Mouse (Mus musculus) left cerebral cortex, adult 9 months (tissue): ENCODE measurements around the gene Anks1b.

Experiments used
- DNase-seq, 2 experiments: peaks; one replicate each; pipeline ENCODE4 v3.0.0; 2022; ENCODE audit warnings: low spot score in 2 of 2

Gene Anks1b

GRCm38 (mm10) chr10:90859665-90860523 lies 986.6 kb downstream of the Anks1b start:
- peak; percentile 63 to 90 for DNase-seq

GRCm38 (mm10) chr10:90863881-90864598 lies 990.7 kb downstream of the Anks1b start:
- no peak for DNase-seq

GRCm38 (mm10) chr10:90864599-90864889 lies 991.2 kb downstream of the Anks1b start:
- DNase-seq, result no peak

GRCm38 (mm10) chr10:90873204-90873603 lies 999.9 kb downstream of the Anks1b start:
- DNase-seq, result peak; percentile 37 to 68

GRCm38 (mm10) chr10:90874166-90874565 lies 1000.9 kb downstream of the Anks1b start:
- no peak for DNase-seq

- DNase-seq, result no peak
These were observed 1007.7 kb downstream of the Anks1b start for GRCm38 (mm10) chr10:90880854-90881560.

GRCm38 (mm10) chr10:90889566-90889965 lies 1016.3 kb downstream of the Anks1b start:
- DNase-seq, result no peak

GRCm38 (mm10) chr10:90892728-90893127 lies 1019.4 kb downstream of the Anks1b start:
- peak in 1 of 2 experiments; percentile 69 for DNase-seq

GRCm38 (mm10) chr10:90897894-90898293 lies 1024.6 kb downstream of the Anks1b start:
- DNase-seq, result no peak

- no peak for DNase-seq
These were observed 1030.9 kb downstream of the Anks1b start for GRCm38 (mm10) chr10:90904185-90904584.

- no peak for DNase-seq
These were observed 1034.1 kb downstream of the Anks1b start for GRCm38 (mm10) chr10:90907381-90907780.

GRCm38 (mm10) chr10:90923476-90923875 lies 1050.2 kb downstream of the Anks1b start:
- no peak for DNase-seq

- DNase-seq, result no peak
These were observed 1059.8 kb downstream of the Anks1b start for GRCm38 (mm10) chr10:90933088-90933487.

- no peak for DNase-seq
These were observed 1061.4 kb downstream of the Anks1b start for GRCm38 (mm10) chr10:90934678-90935077.

- no peak for DNase-seq
These were observed 1064.6 kb downstream of the Anks1b start for GRCm38 (mm10) chr10:90937721-90938460.

- no peak for DNase-seq
These were observed 1067.5 kb downstream of the Anks1b start for GRCm38 (mm10) chr10:90940521-90941520.

- DNase-seq, result no peak
These were observed 1068.8 kb downstream of the Anks1b start for GRCm38 (mm10) chr10:90942001-90942700.

- no peak for DNase-seq
These were observed 1073.7 kb downstream of the Anks1b start for GRCm38 (mm10) chr10:90947043-90947442.

- no peak for DNase-seq
These were observed 1074.5 kb downstream of the Anks1b start for GRCm38 (mm10) chr10:90947608-90948373.
